Mouse (Mus musculus) C2C12 (cell line): ENCODE results near the gene Slc16a8.

ENCODE experiments used
- CTCF ChIP-seq: IDR thresholded peaks from one replicate; pipeline ENCODE4 v1.5.1; 2011; ENCODE audit not compliant: control insufficient read depth, insufficient read depth, insufficient read length
- MAX ChIP-seq: IDR thresholded peaks from one replicate; pipeline ENCODE4 v1.6.1; 2011; ENCODE audit warnings: mild to moderate bottlenecking, control low read depth

- TF ChIP-seq CTCF (no peak), MAX (no peak)
Observed at GRCm38 (mm10) chr15:79201491-79202150, 52.9 kb downstream of the Slc16a8 start.
